Mouse (Mus musculus) cortical plate, adult 2 months (tissue): ENCODE results near the gene Pik3c2a.

Experiments
- CTCF ChIP-seq: fragments of 200-500 bp; IDR thresholded peaks from 2 replicates; pipeline ENCODE4 v1.5.1; 2011; ENCODE audit warnings: mild to moderate bottlenecking, control low read depth, low read length; ENCODE audit not compliant: insufficient read depth; ENCODE audit errors: extremely low read depth
- POLR2A ChIP-seq: fragments of 200-500 bp; IDR thresholded peaks from 2 replicates; pipeline ENCODE4 v1.6.1; 2011; ENCODE audit warnings: mild to moderate bottlenecking, low read length, control low read depth; ENCODE audit not compliant: insufficient read depth; ENCODE audit errors: extremely low read depth

DNA sequence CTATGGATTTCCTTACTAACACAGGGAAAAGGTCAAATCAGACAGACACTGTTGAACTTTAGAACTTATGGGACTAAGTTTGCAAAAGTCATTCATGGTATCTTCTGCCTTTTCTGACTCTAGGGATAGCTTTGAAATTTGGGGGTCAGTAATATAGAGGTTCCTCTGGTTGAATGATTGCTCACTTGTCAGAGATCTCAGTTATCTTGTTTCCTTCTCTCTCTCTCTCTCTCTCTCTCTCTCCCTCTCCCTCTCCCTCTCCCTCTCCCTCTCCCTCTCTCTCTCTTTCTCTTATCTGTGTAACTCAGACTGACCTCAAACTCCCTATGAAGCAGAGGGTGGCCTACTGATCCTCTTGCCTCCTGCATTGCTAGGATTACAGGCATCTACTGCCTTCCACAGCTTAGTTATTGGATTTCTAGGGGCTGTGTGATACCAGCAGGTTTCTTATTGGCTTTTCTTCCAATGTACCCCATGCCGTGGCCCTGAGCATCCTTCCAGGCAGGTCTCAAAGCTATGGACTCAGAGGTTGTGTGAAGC lies 41.9 kb upstream of the Pik3c2a start:
- TF ChIP-seq POLR2A (no peak), CTCF (no peak)
